Mouse (Mus musculus): ENCODE data around the gene Hoxc9.

- no peak for TF ChIP-seq MAFK (IDR thresholded peaks at IDR 0.05; ENCODE audit: insufficient read depth, low read depth, low read length)
- TF ChIP-seq ZC3H11A (IDR thresholded peaks at IDR 0.05; ENCODE audit: borderline replicate concordance, low read depth, low read length) = no peak
Measured at GRCm38 (mm10) chr15:103005797-103006196, 29.6 kb downstream of the Hoxc9 start.

All from ES-E14 (cell line).